Mouse (Mus musculus) kidney, postnatal 14 days (tissue): ENCODE measurements around the gene Arhgef17.
"Not testable (repeated sequence)": the region's sequence is repeated elsewhere in the genome, so short reads cannot be mapped to it uniquely, and the experiment has no call there.

ENCODE experiments used
- DNase-seq: peaks from one replicate; pipeline ENCODE4 v3.0.0; 2022; ENCODE audit warnings: mixed read lengths

Arhgef17 gene

DNA sequence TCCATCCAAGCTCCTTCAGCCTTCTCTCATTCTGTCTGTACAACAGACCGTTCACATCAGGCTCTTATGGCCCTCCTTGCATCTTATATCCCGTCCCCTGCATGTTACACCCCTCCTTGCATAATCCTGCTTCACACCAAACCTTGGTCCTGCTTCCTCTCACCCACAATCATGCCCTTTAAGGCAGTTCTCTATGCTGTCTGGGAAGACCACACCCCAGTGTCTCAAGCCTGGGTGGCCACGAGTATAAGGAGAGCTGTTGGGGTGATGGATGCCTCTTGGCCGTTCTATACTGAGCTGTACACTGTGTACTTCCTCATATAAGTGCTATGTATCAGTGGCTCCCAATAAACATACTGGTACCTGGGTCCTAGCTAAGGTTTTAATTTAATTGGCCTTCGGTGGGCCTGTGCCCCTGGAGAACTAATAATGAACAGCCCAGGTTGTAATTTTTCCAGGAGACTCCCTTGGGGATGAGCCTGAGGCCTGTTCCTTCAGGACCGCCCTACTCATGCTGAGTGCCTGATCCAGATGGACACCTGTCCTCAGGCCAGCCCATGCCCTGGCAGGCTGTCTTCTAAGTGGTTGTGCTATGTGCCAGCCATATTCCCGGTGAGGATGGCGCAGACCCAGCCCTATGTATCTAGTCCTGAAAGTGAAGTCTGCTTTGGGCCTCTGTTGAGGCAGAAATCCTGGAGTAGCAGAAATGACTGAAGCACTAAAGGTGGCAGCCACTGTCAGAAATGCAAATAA is 61.9 kb downstream of the Arhgef17 start:
- no peak for DNase-seq

GRCm38 (mm10) chr7:100868551-100868950 is 63.4 kb downstream of the Arhgef17 start:
- DNase-seq, result no peak

DNA sequence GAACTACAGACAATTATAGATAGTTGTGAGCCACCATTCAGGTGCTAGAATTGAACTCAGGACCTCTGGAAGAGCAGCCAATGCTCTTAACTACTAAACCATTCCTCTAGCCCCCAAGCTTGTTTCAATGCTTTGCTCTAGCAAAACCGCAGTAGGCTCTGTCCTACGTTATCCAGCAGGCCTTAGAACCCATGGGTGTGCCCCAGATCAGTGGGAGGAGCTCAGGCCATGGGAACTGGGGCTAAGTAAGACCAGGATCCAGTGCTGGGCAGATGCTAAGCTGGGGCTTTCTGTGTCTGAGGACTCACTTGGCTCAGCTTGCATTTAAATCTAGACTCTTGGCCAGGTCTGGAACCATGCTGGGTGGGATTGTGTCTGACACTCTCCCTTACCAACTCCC is 64.3 kb downstream of the Arhgef17 start:
- DNase-seq, result no peak

- peak; percentile 76 for DNase-seq
These were observed 65.2 kb downstream of the Arhgef17 start for GRCm38 (mm10) chr7:100866675-100867074.

GRCm38 (mm10) chr7:100862828-100863638 is 68.9 kb downstream of the Arhgef17 start, which contains the start of gene Relt:
Relt (minus strand) TSS chr7:100863446.
- peak; percentile 95 for DNase-seq

- DNase-seq, result no peak
These were observed 69.6 kb downstream of the Arhgef17 start for GRCm38 (mm10) chr7:100862353-100862752.

GRCm38 (mm10) chr7:100861209-100861608 is 70.7 kb downstream of the Arhgef17 start:
- no peak for DNase-seq

- no peak for DNase-seq
These were observed 71.5 kb downstream of the Arhgef17 start for GRCm38 (mm10) chr7:100860450-100860849.

- DNase-seq, result peak; percentile 47
These were observed 75.9 kb downstream of the Arhgef17 start for GRCm38 (mm10) chr7:100855795-100856573.

DNA sequence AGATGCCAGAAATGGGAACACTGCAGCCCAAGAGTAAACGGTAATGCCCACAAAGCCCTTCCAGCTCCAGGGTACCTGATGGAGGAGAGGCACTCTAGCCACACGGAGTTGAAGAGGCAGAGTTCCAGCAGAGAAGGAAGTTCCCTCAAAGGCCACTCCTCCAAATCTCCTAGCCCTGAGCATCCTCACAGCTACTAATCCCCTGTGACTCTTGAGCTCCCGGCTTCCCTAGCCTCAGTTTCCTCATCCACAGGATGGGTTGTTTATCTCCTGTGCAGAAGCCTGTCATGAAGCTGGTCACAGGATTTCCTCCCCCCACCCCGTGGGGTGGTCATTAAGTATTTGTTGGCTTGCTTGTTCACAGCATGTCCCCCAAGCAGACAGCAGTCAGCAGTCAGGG is 76.6 kb downstream of the Arhgef17 start:
- no peak for DNase-seq

DNA sequence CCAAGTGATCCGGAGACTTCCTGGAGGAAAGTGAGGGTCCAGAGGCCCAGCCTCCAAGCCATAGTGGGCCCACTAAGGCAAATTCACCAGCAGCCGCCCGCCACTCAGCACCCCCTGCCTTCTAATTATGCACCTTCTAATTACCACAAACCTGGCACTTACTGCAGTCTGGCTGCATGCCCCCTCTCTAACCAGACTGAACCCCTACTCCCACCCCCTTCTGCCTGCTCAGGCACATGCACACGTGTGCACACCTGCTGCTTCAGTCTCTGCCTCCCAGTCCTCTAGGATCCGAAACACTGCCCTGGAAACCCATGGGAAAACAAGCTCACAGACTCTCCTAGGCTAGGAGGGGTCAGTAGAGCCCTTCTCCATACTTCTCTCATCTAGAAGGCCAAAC is 77.0 kb downstream of the Arhgef17 start:
- DNase-seq, result no peak

DNA sequence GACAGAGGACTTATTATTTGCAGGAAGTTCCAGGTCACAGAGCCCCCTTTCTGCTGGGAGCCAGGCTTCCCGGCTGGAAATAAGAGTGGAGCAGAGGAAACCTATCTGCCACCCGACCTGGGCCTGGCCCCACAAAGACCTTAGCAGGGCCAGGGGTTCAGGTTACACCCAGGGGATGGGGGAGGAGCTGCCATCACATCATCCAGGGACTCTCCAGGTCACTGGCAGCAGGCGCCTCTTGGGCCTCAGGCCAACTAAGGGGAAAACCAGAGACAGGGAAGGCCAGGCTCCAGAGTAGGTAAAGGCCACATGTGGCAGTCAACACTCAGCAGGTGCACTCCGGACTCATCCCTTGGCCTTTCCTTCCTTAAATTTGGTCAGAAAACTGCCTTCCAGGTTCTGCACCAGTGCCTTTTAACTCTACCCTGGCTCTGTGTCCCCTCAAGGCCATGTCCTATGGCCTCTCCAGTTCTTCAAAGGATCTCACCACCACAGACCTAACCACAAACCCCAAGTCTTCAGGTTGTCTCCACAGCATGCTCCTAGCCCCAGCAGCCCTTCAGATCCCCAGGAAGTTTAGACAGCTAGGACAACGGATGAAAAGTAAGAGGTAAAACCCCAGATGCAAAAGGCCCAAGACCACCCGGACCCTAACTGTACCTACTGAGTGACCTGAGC is 77.6 kb downstream of the Arhgef17 start:
- DNase-seq, result no peak

- no peak for DNase-seq
These were observed 78.5 kb downstream of the Arhgef17 start for GRCm38 (mm10) chr7:100853396-100853795.

GRCm38 (mm10) chr7:100851481-100852356 is 80.2 kb downstream of the Arhgef17 start:
- no peak for DNase-seq

DNA sequence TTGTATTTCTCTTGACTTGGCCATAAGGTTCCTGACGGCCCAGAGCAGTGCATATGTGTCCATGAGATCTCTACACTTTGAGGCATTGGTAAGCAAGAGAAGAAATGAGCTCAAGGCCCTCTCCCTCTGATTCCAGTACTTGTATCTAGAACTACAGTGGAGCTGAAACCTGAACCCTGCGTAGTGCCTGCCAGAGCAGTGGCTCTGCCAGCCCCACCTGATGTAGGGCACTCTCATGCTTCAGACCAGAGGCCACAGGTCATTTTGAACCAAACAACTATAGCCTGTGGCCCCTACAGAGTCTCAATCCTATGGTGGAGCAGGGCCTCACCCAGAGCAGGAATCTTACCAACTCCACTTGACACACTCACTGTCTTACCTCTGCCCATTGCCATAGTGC is 82.4 kb downstream of the Arhgef17 start:
- no peak for DNase-seq

GRCm38 (mm10) chr7:100848744-100849143 is 83.2 kb downstream of the Arhgef17 start:
- peak; percentile 85 for DNase-seq

DNA sequence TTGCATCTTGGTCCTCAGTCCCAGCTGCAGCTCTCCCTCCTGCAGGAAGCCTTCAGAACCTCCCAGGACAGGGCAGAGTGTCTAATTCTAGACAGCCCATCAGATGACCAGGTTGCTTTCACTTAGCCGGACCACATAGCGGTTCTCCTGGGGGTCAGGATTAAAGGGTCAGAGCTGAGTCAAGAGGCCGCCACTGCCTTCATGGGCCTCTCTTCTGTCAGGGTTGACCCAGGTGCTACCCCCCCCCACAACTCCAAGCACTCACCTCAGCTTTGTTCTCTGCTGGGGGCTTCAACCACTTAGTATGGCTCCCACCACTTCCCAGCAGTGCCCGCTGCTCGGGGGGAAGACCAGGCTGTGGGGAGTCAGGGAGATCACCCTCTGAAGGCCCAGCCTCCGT is 84.8 kb downstream of the Arhgef17 start:
- DNase-seq, result no peak

GRCm38 (mm10) chr7:100846033-100846432 is 85.9 kb downstream of the Arhgef17 start:
- DNase-seq, result not testable (repeated sequence)

DNA sequence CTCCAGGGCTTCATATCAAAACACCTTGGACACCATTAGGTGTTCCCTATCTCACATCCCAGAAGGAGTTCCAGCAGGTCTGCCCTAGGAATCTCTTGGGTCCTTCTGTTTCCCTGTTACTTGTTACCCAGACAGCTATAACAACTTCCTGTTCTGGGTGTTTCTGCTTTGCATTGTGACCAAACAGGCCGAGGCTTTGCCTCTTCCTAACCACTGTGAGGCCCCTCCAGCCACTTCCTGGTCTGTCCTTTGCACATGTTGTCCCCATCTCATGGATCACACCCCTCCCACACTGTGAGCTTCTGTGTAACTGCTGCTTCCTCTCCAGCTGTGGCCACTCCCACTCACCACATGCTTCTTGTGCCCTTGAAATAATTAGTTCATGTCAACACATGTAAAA is 86.5 kb downstream of the Arhgef17 start:
- DNase-seq, result peak; percentile 61

GRCm38 (mm10) chr7:100845026-100845400 is 86.9 kb downstream of the Arhgef17 start:
- DNase-seq, result no peak

- DNase-seq, result no peak
These were observed 87.4 kb downstream of the Arhgef17 start for GRCm38 (mm10) chr7:100844385-100845025.
